In genomic region chr2:72369140-72369600, GRCm38 (mm10) we compare ENCODE assay signal across 9 mouse cellular contexts.
DNase-seq lines count a peak whose midpoint lies in the region; ATAC-seq and TF ChIP-seq lines count a peak whose summit lies in the region.
"Had no signal": no experiment of that assay in that cellular context is flagged by ENCODE, and none has a peak within 500 bp of the region (broad histone marks: within the 10 kb centered on the region; RNA-seq: fewer than 3 reads in every experiment).

No protein-coding gene starts in this region.

- no peaks in the 10 kb centered on the region for H3K27me3 ChIP-seq in heart, embryonic 13.5 days (replicated peaks)
- no peaks in the 10 kb centered on the region for H3K27me3 ChIP-seq in liver, postnatal 0 days (ENCODE audit: insufficient read depth, low read length)
- no peaks in the 10 kb centered on the region for H3K27me3 ChIP-seq in stomach, embryonic 15.5 days (replicated peaks)
- no peaks in the 10 kb centered on the region for H3K27me3 ChIP-seq in hindbrain, embryonic 10.5 days (ENCODE audit: insufficient read depth, poor library complexity, severe bottlenecking)

- intact Hi-C loops in left cerebral cortex, postnatal 14 days (cut with DNase I) = no loop called here

- WGBS in heart, embryonic 13.5 days = 9% methylated on average over 6 of the region's 6 CpGs
- 8% methylated on average over 6 of the region's 6 CpGs for whole genome bisulfite sequencing in liver, postnatal 0 days (ENCODE audit: insufficient replicate concordance)
- WGBS in stomach, embryonic 15.5 days = 12% methylated on average over 6 of the region's 6 CpGs
- WGBS in hindbrain, embryonic 10.5 days = 85% methylated on average over 6 of the region's 6 CpGs

- peaks cover 49% of the 10 kb centered on the region for H3K4me1 ChIP-seq in heart, embryonic 13.5 days
- H3K4me1 ChIP-seq in liver, postnatal 0 days (ENCODE audit: insufficient read depth) = peaks cover 9% of the 10 kb centered on the region
- H3K4me1 ChIP-seq in stomach, embryonic 15.5 days = peaks cover 7% of the 10 kb centered on the region; the same call in 1 of the 2 replicates
- no peaks in the 10 kb centered on the region for H3K4me1 ChIP-seq in hindbrain, embryonic 10.5 days (replicated peaks)

- no peak for ATAC-seq in heart, embryonic 13.5 days (ENCODE audit: extremely low read depth, insufficient number of reproducible peaks, low FRiP score, low TSS enrichment)
- no peak for ATAC-seq in liver, postnatal 0 days
- ATAC-seq in stomach, embryonic 15.5 days (ENCODE audit: insufficient read depth, low FRiP score, low read depth) = peak; percentile 85

- H3K9ac ChIP-seq in heart, embryonic 13.5 days = peak overlapping the region; percentile 69
- 0 out of 2 replicates have a peak overlapping the region, but pooled peaks have one; percentile 22 for H3K9ac ChIP-seq in liver, postnatal 0 days (replicated peaks)
- H3K9ac ChIP-seq in stomach, embryonic 15.5 days = no peak overlapping the region

- H3K36me3 ChIP-seq in heart, embryonic 13.5 days = peaks cover 49% of the 10 kb centered on the region
- H3K36me3 ChIP-seq in liver, postnatal 0 days (replicated peaks; ENCODE audit: insufficient read depth, low read length) = peaks cover 6% of the 10 kb centered on the region
- H3K36me3 ChIP-seq in stomach, embryonic 15.5 days = 0 out of 2 replicates have a peak, but pooled peaks cover 6% of the 10 kb centered on the region
- H3K36me3 ChIP-seq in hindbrain, embryonic 10.5 days = 0 out of 2 replicates have a peak, but pooled peaks cover 10% of the 10 kb centered on the region

- TF ChIP-seq CTCF in layer of hippocampus, adult 2 months (conservative IDR thresholded peaks at IDR 0.05) = no peak
- no peak for TF ChIP-seq CTCF in liver, postnatal 0 days (IDR thresholded peaks at IDR 0.05; ENCODE audit: low read depth)

- H3K27ac ChIP-seq in layer of hippocampus, adult 2 months = peak overlapping the region; percentile 15; the same call in 1 of the 2 replicates
- peak overlapping the region; percentile 92 for H3K27ac ChIP-seq in heart, embryonic 13.5 days (replicated peaks)
- H3K27ac ChIP-seq in liver, postnatal 0 days (ENCODE audit: low read depth) = peak overlapping the region; percentile 70
- peak overlapping the region; percentile 77 for H3K27ac ChIP-seq in stomach, embryonic 15.5 days
- no peak overlapping the region for H3K27ac ChIP-seq in hindbrain, embryonic 10.5 days

- DNase-seq in layer of hippocampus, adult 2 months (ENCODE audit: low spot score in 2 of 2) = no peak
- DNase-seq in layer of hippocampus, postnatal 36 days = no peak
- no peak for DNase-seq in liver, postnatal 0 days
- no peak for DNase-seq in left cerebral cortex, postnatal 14 days (ENCODE audit: low spot score in 2 of 2)
- DNase-seq in embryo, embryonic 11 days = no peak
- DNase-seq in hindbrain, embryonic 10.5 days (ENCODE audit: low spot score) = no peak
- DNase-seq: kidney, postnatal 25 days had no signal

- no peak overlapping the region for H3K4me3 ChIP-seq in layer of hippocampus, adult 2 months
- no peak overlapping the region for H3K4me3 ChIP-seq in heart, embryonic 13.5 days
- H3K4me3 ChIP-seq in liver, postnatal 0 days (ENCODE audit: low read depth, low read length) = no peak overlapping the region
- no peak overlapping the region for H3K4me3 ChIP-seq in stomach, embryonic 15.5 days (replicated peaks)
- H3K4me3 ChIP-seq in hindbrain, embryonic 10.5 days = no peak overlapping the region

- no peaks in the 10 kb centered on the region for H3K9me3 ChIP-seq in heart, embryonic 13.5 days
- no peaks in the 10 kb centered on the region for H3K9me3 ChIP-seq in liver, postnatal 0 days (ENCODE audit: low read length)
- H3K9me3 ChIP-seq in stomach, embryonic 15.5 days = no peaks in the 10 kb centered on the region
- no peaks in the 10 kb centered on the region for H3K9me3 ChIP-seq in hindbrain, embryonic 10.5 days

- peak overlapping the region; percentile 54 for H3K4me2 ChIP-seq in heart, embryonic 13.5 days
- peak overlapping the region; percentile 49 for H3K4me2 ChIP-seq in liver, postnatal 0 days (ENCODE audit: low read depth, low read length)
- H3K4me2 ChIP-seq in stomach, embryonic 15.5 days = peak overlapping the region; percentile 34

- TF ChIP-seq EP300 in liver, postnatal 0 days (IDR thresholded peaks at IDR 0.05; ENCODE audit: low read depth) = no peak
